Comparison of ENCODE assay signal across 8 mouse cellular contexts in genomic region chr11:35893454-35893853, GRCm38 (mm10). TPM values are rescaled to one million over a fixed set of nuclear protein-coding genes. Genes with fewer than 3 reads are reported as not detected.
DNase-seq lines count a peak whose midpoint lies in the region; ATAC-seq and TF ChIP-seq lines count a peak whose summit lies in the region.

No protein-coding gene starts in this region.

- H3K36me3 ChIP-seq in heart, embryonic 12.5 days = no peaks in the 10 kb centered on the region
- H3K36me3 ChIP-seq in forebrain, embryonic 15.5 days = peaks cover 5% of the 10 kb centered on the region; the same call in 1 of the 2 replicates
- H3K36me3 ChIP-seq in limb, embryonic 14.5 days (ENCODE audit: control insufficient read depth, insufficient read depth, low read length) = no peaks in the 10 kb centered on the region; the same call in 1 of the 2 replicates

- ATAC-seq in heart, embryonic 12.5 days (ENCODE audit: insufficient number of reproducible peaks, low FRiP score) = no peak
- ATAC-seq in forebrain, embryonic 15.5 days (replicated peaks) = peak; percentile 15; the same call in 1 of the 2 replicates
- ATAC-seq in limb, embryonic 14.5 days (ENCODE audit: low FRiP score, low read depth) = 0 out of 2 replicates have a peak, but pooled peaks have one; percentile 8

- no peaks in the 10 kb centered on the region for H3K27me3 ChIP-seq in heart, embryonic 12.5 days (replicated peaks)
- H3K27me3 ChIP-seq in forebrain, embryonic 15.5 days = no peaks in the 10 kb centered on the region
- no peaks in the 10 kb centered on the region for H3K27me3 ChIP-seq in limb, embryonic 14.5 days (ENCODE audit: control insufficient read depth, insufficient read depth, low read length)

- H3K9ac ChIP-seq in heart, embryonic 12.5 days = peak overlapping the region; percentile 40; the same call in 1 of the 2 replicates
- H3K9ac ChIP-seq in forebrain, embryonic 15.5 days (replicated peaks) = no peak overlapping the region
- H3K9ac ChIP-seq in limb, embryonic 14.5 days (ENCODE audit: low read depth, low read length, severe bottlenecking) = 0 out of 2 replicates have a peak overlapping the region, but pooled peaks have one; percentile 31

- peaks cover 26% of the 10 kb centered on the region for H3K4me1 ChIP-seq in heart, embryonic 12.5 days (replicated peaks)
- H3K4me1 ChIP-seq in forebrain, embryonic 15.5 days = peaks cover 34% of the 10 kb centered on the region
- peaks cover 13% of the 10 kb centered on the region for H3K4me1 ChIP-seq in limb, embryonic 14.5 days (ENCODE audit: control insufficient read depth, insufficient read depth, low read length)

- H3K4me3 ChIP-seq in heart, embryonic 12.5 days = no peak overlapping the region
- H3K4me3 ChIP-seq in forebrain, embryonic 15.5 days = no peak overlapping the region
- no peak overlapping the region for H3K4me3 ChIP-seq in limb, embryonic 14.5 days (replicated peaks; ENCODE audit: low read length)

- WGBS in heart, embryonic 12.5 days = 38% methylated on average over 4 of the region's 4 CpGs
- 20% methylated on average over 4 of the region's 4 CpGs for WGBS in forebrain, embryonic 15.5 days
- WGBS in limb, embryonic 14.5 days = 54% methylated on average over 4 of the region's 4 CpGs

- DNase-seq in heart, adult 9 months (ENCODE audit: low spot score in 2 of 2) = no peak
- DNase-seq in R1 (ENCODE audit: low read depth, low spot score) = peak; percentile 41
- no peak for DNase-seq in limb, embryonic 14.5 days (ENCODE audit: low spot score)
- no peak for DNase-seq in adrenal gland, adult (ENCODE audit: inconsistent age in 2 of 2, low spot score in 1 of 2)
- no peak for DNase-seq in adrenal gland, postnatal 14 days
- no peak for DNase-seq in kidney, postnatal 36 days

- no peak for TF ChIP-seq POLR2A in limb, embryonic 14.5 days (IDR thresholded peaks at IDR 0.05; ENCODE audit: borderline replicate concordance, extremely low read depth, insufficient read depth, insufficient read length)

- peak overlapping the region; percentile 38; the same call in 1 of the 2 replicates for H3K4me2 ChIP-seq in heart, embryonic 12.5 days
- no peak overlapping the region for H3K4me2 ChIP-seq in forebrain, embryonic 15.5 days (replicated peaks)
- H3K4me2 ChIP-seq in limb, embryonic 14.5 days (replicated peaks; ENCODE audit: low read depth, low read length, severe bottlenecking) = no peak overlapping the region

- no peaks in the 10 kb centered on the region for H3K9me3 ChIP-seq in heart, embryonic 12.5 days (replicated peaks)
- no peaks in the 10 kb centered on the region for H3K9me3 ChIP-seq in forebrain, embryonic 15.5 days
- no peaks in the 10 kb centered on the region for H3K9me3 ChIP-seq in limb, embryonic 14.5 days (ENCODE audit: control insufficient read depth, low read length)

- peak overlapping the region; percentile 50 for H3K27ac ChIP-seq in heart, embryonic 12.5 days (ENCODE audit: poor library complexity, severe bottlenecking)
- H3K27ac ChIP-seq in forebrain, embryonic 15.5 days (replicated peaks) = peak overlapping the region; percentile 78
- peak overlapping the region; percentile 85 for H3K27ac ChIP-seq in limb, embryonic 14.5 days (replicated peaks; ENCODE audit: low read depth, low read length)

RNA-seq across cellular contexts. Expression of gene Rars, which starts 59.1 kb away (rescaled TPM):
- 68.5 and 73.8 TPM in 2 replicates for polyA plus RNA-seq in heart, embryonic 12.5 days (2016; fragmentation: Nextera tagmentation; extraction: Ambion mirVana)
- 69.9 and 71.9 TPM in 2 replicates for polyA plus RNA-seq in forebrain, embryonic 15.5 days (2015; fragmentation: Nextera tagmentation; extraction: Ambion mirVana)
- 49.9 and 71.3 TPM in 2 replicates for polyA plus RNA-seq in limb, embryonic 14.5 days (2012; rRNA removed)
- 83.7 and 84.5 TPM in 2 replicates for polyA plus RNA-seq in limb, embryonic 14.5 days (2014; fragmentation: Nextera tagmentation; extraction: Ambion mirVana)
- total RNA-seq in adrenal gland, postnatal 14 days (2021) = 64.7 and 75.4 TPM in 2 replicates
